Mouse (Mus musculus): ENCODE data around the gene Cd40. TPM values are rescaled to one million over a fixed set of nuclear protein-coding genes. Genes with fewer than 3 reads are reported as not detected.

The Cd40 gene
- polyA plus RNA-seq, 2 experiments = 7.4 to 9.7 TPM

DNA sequence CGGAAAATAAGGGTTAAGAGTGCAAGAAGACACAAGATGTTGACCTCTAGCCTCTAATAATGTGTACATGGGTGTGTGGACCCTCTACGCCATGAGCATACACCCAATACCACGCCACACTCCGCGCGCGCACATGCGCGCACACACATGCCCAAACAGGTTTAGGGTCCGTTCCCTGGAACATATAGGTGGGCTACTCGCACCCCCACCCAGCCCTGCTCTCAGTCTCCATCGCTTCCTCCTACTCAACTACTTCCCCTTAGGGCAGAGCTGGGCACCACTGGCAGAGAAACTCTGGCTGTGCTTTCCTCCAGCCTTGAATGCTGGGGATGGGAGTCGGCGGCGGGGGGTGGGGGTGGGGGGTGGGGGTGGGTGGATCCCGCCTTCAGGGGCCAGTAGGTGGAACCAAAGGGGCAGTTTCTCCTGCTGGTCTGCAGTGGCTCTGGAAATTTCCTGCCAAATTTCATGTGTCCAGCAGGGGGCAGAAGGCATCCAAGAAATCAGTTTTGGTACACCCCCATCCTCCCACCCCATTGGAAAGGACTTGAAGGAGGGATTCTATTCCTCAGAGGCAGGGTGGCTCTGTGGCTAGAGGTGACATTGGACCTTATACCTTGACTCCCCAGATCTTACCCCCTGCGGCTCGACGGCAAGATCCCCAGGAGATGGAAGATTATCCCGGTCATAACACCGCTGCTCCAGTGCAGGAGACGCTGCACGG, 14.8 kb downstream of the Cd40 start:
- peak; percentile 30 for DNase-seq (ENCODE audit: low spot score)
- peak overlapping the region; percentile 26 for H3K4me2 ChIP-seq (replicated peaks; ENCODE audit: low read depth, low read length, severe bottlenecking)
- WGBS = 19% methylated on average over 23 of the region's 23 CpGs
- H3K9ac ChIP-seq (ENCODE audit: low read depth, low read length, severe bottlenecking) = no peak overlapping the region
- no peaks in the 10 kb centered on the region for H3K9me3 ChIP-seq (ENCODE audit: control insufficient read depth, low read length)
- H3K4me3 ChIP-seq (replicated peaks; ENCODE audit: low read length) = no peak overlapping the region
- H3K27me3 ChIP-seq (ENCODE audit: control insufficient read depth, insufficient read depth, low read length) = peaks cover 6% of the 10 kb centered on the region; the same call in 1 of the 2 replicates
- peaks cover 3% of the 10 kb centered on the region; the same call in 1 of the 2 replicates for H3K4me1 ChIP-seq (ENCODE audit: control insufficient read depth, insufficient read depth, low read length)
- no peaks in the 10 kb centered on the region for H3K36me3 ChIP-seq (ENCODE audit: control insufficient read depth, insufficient read depth, low read length)
- no peak for ATAC-seq (ENCODE audit: low FRiP score, low read depth)
- no peak overlapping the region for H3K27ac ChIP-seq (replicated peaks; ENCODE audit: low read depth, low read length)
- TF ChIP-seq POLR2A (IDR thresholded peaks at IDR 0.05; ENCODE audit: borderline replicate concordance, extremely low read depth, insufficient read depth, insufficient read length) = no peak

GRCm38 (mm10) chr2:165073381-165073781, 18.0 kb downstream of the Cd40 start:
- TF ChIP-seq POLR2A (IDR thresholded peaks at IDR 0.05; ENCODE audit: borderline replicate concordance, extremely low read depth, insufficient read depth, insufficient read length) = no peak
- Histone ChIP-seq H3K4me1 (ENCODE audit: control insufficient read depth, insufficient read depth, low read length) (peaks cover 3% of the 10 kb centered on the region; the same call in 1 of the 2 replicates), H3K36me3 (ENCODE audit: control insufficient read depth, insufficient read depth, low read length) (no peaks in the 10 kb centered on the region), H3K27ac (replicated peaks; ENCODE audit: low read depth, low read length) (no peak overlapping the region), H3K4me2 (replicated peaks; ENCODE audit: low read depth, low read length, severe bottlenecking) (no peak overlapping the region), H3K27me3 (ENCODE audit: control insufficient read depth, insufficient read depth, low read length) (peaks cover 37% of the 10 kb centered on the region), H3K9ac (ENCODE audit: low read depth, low read length, severe bottlenecking) (no peak overlapping the region), H3K4me3 (replicated peaks; ENCODE audit: low read length) (no peak overlapping the region), H3K9me3 (ENCODE audit: control insufficient read depth, low read length) (no peaks in the 10 kb centered on the region)
- no peak for ATAC-seq (ENCODE audit: low FRiP score, low read depth)
- DNase-seq (ENCODE audit: low spot score) = no peak
- 21% methylated on average over 9 of the region's 9 CpGs for WGBS

- Histone ChIP-seq H3K36me3 (ENCODE audit: control insufficient read depth, insufficient read depth, low read length) (no peaks in the 10 kb centered on the region), H3K9me3 (ENCODE audit: control insufficient read depth, low read length) (no peaks in the 10 kb centered on the region), H3K4me2 (replicated peaks; ENCODE audit: low read depth, low read length, severe bottlenecking) (no peak overlapping the region), H3K27me3 (ENCODE audit: control insufficient read depth, insufficient read depth, low read length) (peaks cover 46% of the 10 kb centered on the region), H3K9ac (ENCODE audit: low read depth, low read length, severe bottlenecking) (no peak overlapping the region), H3K27ac (replicated peaks; ENCODE audit: low read depth, low read length) (no peak overlapping the region), H3K4me3 (replicated peaks; ENCODE audit: low read length) (no peak overlapping the region), H3K4me1 (ENCODE audit: control insufficient read depth, insufficient read depth, low read length) (peaks cover 3% of the 10 kb centered on the region; the same call in 1 of the 2 replicates)
- ATAC-seq (ENCODE audit: low FRiP score, low read depth) (no peak), DNase-seq (ENCODE audit: low spot score) (no peak)
- WGBS = 48% methylated on average over 11 of the region's 11 CpGs
- TF ChIP-seq POLR2A (IDR thresholded peaks at IDR 0.05; ENCODE audit: borderline replicate concordance, extremely low read depth, insufficient read depth, insufficient read length) = no peak
Measured at GRCm38 (mm10) chr2:165074081-165074884, 18.9 kb downstream of the Cd40 start.

- Histone ChIP-seq H3K9me3 (ENCODE audit: control insufficient read depth, low read length) (no peaks in the 10 kb centered on the region), H3K27ac (replicated peaks; ENCODE audit: low read depth, low read length) (no peak overlapping the region), H3K4me2 (replicated peaks; ENCODE audit: low read depth, low read length, severe bottlenecking) (no peak overlapping the region), H3K9ac (ENCODE audit: low read depth, low read length, severe bottlenecking) (no peak overlapping the region), H3K4me1 (ENCODE audit: control insufficient read depth, insufficient read depth, low read length) (peaks cover 3% of the 10 kb centered on the region; the same call in 1 of the 2 replicates), H3K27me3 (ENCODE audit: control insufficient read depth, insufficient read depth, low read length) (peaks cover 49% of the 10 kb centered on the region), H3K4me3 (replicated peaks; ENCODE audit: low read length) (no peak overlapping the region), H3K36me3 (ENCODE audit: control insufficient read depth, insufficient read depth, low read length) (no peaks in the 10 kb centered on the region)
- DNase-seq (ENCODE audit: low spot score) (peak; percentile 87), ATAC-seq (ENCODE audit: low FRiP score, low read depth) (peak; percentile 62)
- WGBS = 39% methylated on average over 2 of the region's 2 CpGs
- no peak for TF ChIP-seq POLR2A (IDR thresholded peaks at IDR 0.05; ENCODE audit: borderline replicate concordance, extremely low read depth, insufficient read depth, insufficient read length)
Measured at GRCm38 (mm10) chr2:165074937-165075336, 19.5 kb downstream of the Cd40 start.

DNA sequence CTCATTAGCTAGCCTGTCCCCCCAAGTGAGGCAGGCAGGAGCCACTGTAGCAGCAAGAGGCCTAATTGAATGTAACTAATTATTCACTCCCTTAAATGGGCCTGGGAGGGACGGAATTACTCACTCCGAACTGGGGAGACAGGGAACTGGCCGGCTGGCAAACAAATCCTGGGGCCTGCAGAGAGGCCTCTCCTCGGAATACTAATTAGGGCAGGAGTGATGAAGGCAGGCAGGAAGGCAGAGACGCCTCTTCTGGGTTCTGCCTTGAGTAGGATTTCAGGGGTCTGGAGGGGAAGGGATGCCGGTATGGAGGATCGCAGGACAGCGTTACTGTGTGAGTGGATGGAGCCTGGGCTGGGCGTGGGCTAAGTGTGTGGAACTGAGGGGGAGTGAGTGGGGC, 21.6 kb downstream of the Cd40 start:
- Histone ChIP-seq H3K36me3 (ENCODE audit: control insufficient read depth, insufficient read depth, low read length) (no peaks in the 10 kb centered on the region), H3K9ac (ENCODE audit: low read depth, low read length, severe bottlenecking) (no peak overlapping the region), H3K27me3 (ENCODE audit: control insufficient read depth, insufficient read depth, low read length) (peaks cover 62% of the 10 kb centered on the region), H3K27ac (replicated peaks; ENCODE audit: low read depth, low read length) (no peak overlapping the region), H3K9me3 (ENCODE audit: control insufficient read depth, low read length) (no peaks in the 10 kb centered on the region), H3K4me3 (replicated peaks; ENCODE audit: low read length) (no peak overlapping the region), H3K4me2 (replicated peaks; ENCODE audit: low read depth, low read length, severe bottlenecking) (no peak overlapping the region), H3K4me1 (ENCODE audit: control insufficient read depth, insufficient read depth, low read length) (no peaks in the 10 kb centered on the region)
- no peak for TF ChIP-seq POLR2A (IDR thresholded peaks at IDR 0.05; ENCODE audit: borderline replicate concordance, extremely low read depth, insufficient read depth, insufficient read length)
- DNase-seq (ENCODE audit: low spot score) = no peak
- 2% methylated on average over 9 of the region's 9 CpGs for WGBS
- no peak for ATAC-seq (ENCODE audit: low FRiP score, low read depth)
